Mouse (Mus musculus) lung, postnatal 0 days (tissue): ENCODE measurements at regions not wholly inside any gene's neighbourhood (a gene's known extent, or its start where the extent isn't known, plus 50 kb on each side); places are given as distances from the start of the nearest gene placed in this dataset.

Experiments used
- CTCF ChIP-seq: IDR thresholded peaks from 2 replicates; pipeline ENCODE4 v1.5.1; 2016; ENCODE audit warnings: antibody characterized with exemption, mild to moderate bottlenecking
- EP300 ChIP-seq: IDR thresholded peaks from 2 replicates; pipeline ENCODE4 v1.6.1; 2016; ENCODE audit warnings: antibody characterized with exemption, mild to moderate bottlenecking, control low read depth

DNA sequence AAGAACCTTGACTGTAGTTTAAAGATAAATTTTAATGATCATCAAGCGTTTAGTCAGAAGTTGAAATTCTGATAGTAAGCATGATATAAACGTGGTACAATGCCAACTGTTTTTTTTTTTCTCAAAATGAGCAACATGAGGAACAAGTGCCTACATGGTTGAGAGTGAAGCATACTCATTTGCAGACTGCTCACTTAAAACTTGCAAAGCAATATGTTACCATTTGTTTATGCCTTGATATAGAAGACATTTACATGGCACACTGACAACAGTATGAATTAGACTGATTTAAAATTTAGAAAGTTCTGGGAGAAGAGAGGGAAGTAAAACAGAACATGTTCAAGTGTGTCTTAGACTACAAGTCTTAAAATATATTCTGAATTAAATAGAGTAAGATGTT, 632.2 kb upstream of the 4921530L21Rik start:
- TF ChIP-seq CTCF (no peak), EP300 (no peak)
